Mouse (Mus musculus): ENCODE results near the gene Slco3a1. TPM values are rescaled to one million over a fixed set of nuclear protein-coding genes. Genes with fewer than 3 reads are reported as not detected.

Gene Slco3a1
- polyA plus RNA-seq, 1 experiment from 2014 or later = 19.8 TPM

DNA sequence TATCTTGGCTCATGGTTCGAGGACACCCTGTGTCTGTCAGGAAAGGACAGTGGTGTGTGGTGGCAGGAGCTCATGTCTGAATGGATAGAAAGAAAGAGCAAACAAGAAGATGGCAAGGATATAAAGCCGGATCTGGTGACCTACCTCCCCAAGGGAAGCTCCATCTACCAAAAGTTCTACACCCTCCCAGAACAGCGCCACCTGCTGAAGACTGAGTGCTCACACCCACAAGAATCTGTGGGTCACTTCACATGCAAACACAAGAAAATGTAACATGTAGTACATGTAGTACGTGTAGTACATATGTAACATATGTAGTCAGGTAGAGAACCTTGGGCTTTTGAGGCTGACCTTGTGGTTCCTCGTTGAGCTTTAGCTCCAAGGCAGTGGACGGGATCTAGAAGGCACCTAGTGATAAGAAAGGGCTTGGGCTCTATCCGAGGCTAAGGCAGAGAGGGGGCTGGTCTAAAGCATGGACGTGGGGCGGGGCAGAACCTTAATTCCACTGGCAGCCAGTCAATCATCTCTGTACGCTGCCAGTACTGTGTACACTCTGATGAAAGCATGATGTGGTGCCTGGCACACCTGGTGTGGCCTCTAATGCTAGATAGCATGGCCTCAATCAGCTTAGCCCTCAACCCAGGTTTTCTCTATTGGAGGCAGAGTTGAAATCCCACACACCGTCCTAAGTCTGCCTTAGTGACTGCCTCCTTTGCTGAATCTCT lies 186.2 kb downstream of the Slco3a1 start:
- H3K4me2 ChIP-seq (ENCODE audit: low read length) = no peak overlapping the region
- ATAC-seq (replicated peaks; ENCODE audit: low FRiP score, low read depth) (no peak), DNase-seq (ENCODE audit: low spot score) (no peak)
- no peak overlapping the region for H3K9ac ChIP-seq (ENCODE audit: low read depth, low read length)
- peaks cover 8% of the 10 kb centered on the region; the same call in 1 of the 2 replicates for H3K4me1 ChIP-seq (replicated peaks; ENCODE audit: insufficient read depth, low read length)
- no peak overlapping the region for H3K4me3 ChIP-seq (replicated peaks; ENCODE audit: low read depth, low read length)
- TF ChIP-seq CTCF (IDR thresholded peaks at IDR 0.05; ENCODE audit: low read depth) = peak; percentile 42
- 88% methylated on average over 11 of the region's 11 CpGs for WGBS
- H3K27me3 ChIP-seq (ENCODE audit: insufficient read depth, low read length) = no peaks in the 10 kb centered on the region
- H3K36me3 ChIP-seq (ENCODE audit: insufficient read depth, low read length) = no peaks in the 10 kb centered on the region
- no peaks in the 10 kb centered on the region for H3K9me3 ChIP-seq (replicated peaks; ENCODE audit: low read length)
- H3K27ac ChIP-seq = no peak overlapping the region

DNA sequence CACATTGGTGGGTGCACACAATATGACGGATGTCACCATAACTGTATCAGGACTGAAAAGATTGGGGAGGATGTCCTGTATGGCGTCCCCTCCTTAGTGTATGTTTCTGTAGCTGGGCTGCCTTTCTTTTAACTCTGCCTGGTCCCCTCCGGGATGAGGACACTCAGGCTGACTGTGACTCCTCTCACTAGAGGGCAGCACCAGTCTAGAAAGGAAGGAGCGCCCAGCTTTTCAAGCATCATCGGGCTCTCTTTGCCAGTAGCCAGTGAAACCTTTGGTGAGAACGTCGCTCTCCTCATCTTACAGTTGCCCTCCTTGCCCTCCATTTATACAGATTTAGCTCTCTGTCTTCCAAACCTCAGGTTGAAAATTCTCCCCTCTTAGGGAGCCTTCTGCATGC lies 187.2 kb downstream of the Slco3a1 start:
- no peaks in the 10 kb centered on the region for H3K36me3 ChIP-seq (ENCODE audit: insufficient read depth, low read length)
- no peaks in the 10 kb centered on the region for H3K9me3 ChIP-seq (replicated peaks; ENCODE audit: low read length)
- peak; percentile 75 for DNase-seq (ENCODE audit: low spot score)
- no peak overlapping the region for H3K4me3 ChIP-seq (replicated peaks; ENCODE audit: low read depth, low read length)
- no peak overlapping the region for H3K27ac ChIP-seq
- no peak overlapping the region for H3K4me2 ChIP-seq (ENCODE audit: low read length)
- ATAC-seq (replicated peaks; ENCODE audit: low FRiP score, low read depth) = no peak
- no peak overlapping the region for H3K9ac ChIP-seq (ENCODE audit: low read depth, low read length)
- peak; percentile 75 for TF ChIP-seq CTCF (IDR thresholded peaks at IDR 0.05; ENCODE audit: low read depth)
- peaks cover 8% of the 10 kb centered on the region; the same call in 1 of the 2 replicates for H3K4me1 ChIP-seq (replicated peaks; ENCODE audit: insufficient read depth, low read length)
- WGBS = 31% methylated on average over 7 of the region's 7 CpGs
- no peaks in the 10 kb centered on the region for H3K27me3 ChIP-seq (ENCODE audit: insufficient read depth, low read length)

DNA sequence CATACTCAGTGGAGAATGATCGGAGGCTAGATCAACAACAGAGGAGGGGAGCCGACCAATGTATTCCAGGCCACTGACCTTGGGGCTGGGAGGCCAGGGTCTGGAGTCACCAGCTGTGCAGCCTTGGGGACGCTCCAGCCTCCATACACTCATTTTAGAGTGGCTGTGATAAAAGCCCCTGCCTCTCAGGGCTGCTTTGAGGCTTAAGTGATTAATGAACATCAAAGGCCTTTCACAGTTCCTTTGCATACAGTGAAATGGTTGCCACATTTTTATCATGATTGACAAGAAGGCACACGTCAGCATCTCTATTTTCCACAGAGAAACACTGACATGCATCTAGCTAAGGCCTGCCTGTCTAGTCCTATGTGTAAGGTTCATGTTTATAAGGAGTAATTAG lies 189.0 kb downstream of the Slco3a1 start:
- no peaks in the 10 kb centered on the region for H3K27me3 ChIP-seq (ENCODE audit: insufficient read depth, low read length)
- 50% methylated on average over 4 of the region's 4 CpGs for WGBS
- H3K9ac ChIP-seq (ENCODE audit: low read depth, low read length) = no peak overlapping the region
- no peak overlapping the region for H3K27ac ChIP-seq
- no peak for TF ChIP-seq CTCF (IDR thresholded peaks at IDR 0.05; ENCODE audit: low read depth)
- H3K4me1 ChIP-seq (replicated peaks; ENCODE audit: insufficient read depth, low read length) = no peaks in the 10 kb centered on the region
- no peak for ATAC-seq (replicated peaks; ENCODE audit: low FRiP score, low read depth)
- H3K4me3 ChIP-seq (replicated peaks; ENCODE audit: low read depth, low read length) = no peak overlapping the region
- H3K36me3 ChIP-seq (ENCODE audit: insufficient read depth, low read length) = no peaks in the 10 kb centered on the region
- H3K9me3 ChIP-seq (replicated peaks; ENCODE audit: low read length) = no peaks in the 10 kb centered on the region
- DNase-seq (ENCODE audit: low spot score) = no peak
- H3K4me2 ChIP-seq (ENCODE audit: low read length) = no peak overlapping the region

DNA sequence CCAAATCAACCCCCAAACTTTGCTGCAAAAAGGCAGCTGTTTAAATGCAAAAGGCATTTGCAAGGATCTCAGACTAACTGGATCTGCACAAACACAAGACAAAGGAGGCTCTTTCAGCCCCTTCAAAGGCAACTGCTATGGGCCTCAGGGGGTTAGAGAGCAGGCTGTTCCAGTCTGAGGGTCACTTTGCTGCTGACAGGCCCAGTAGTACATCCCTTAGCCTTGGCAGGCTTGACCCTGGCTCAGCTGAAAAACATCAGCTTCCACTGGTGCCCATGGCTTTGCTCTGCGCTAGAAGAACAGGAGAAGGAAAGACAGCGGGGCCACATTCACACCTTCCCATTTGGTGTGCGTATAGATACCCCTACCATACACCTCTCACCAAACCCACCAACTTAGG lies 189.6 kb downstream of the Slco3a1 start:
- Histone ChIP-seq H3K4me2 (ENCODE audit: low read length) (no peak overlapping the region), H3K36me3 (ENCODE audit: insufficient read depth, low read length) (no peaks in the 10 kb centered on the region), H3K4me3 (replicated peaks; ENCODE audit: low read depth, low read length) (no peak overlapping the region), H3K27me3 (ENCODE audit: insufficient read depth, low read length) (no peaks in the 10 kb centered on the region), H3K9ac (ENCODE audit: low read depth, low read length) (no peak overlapping the region), H3K27ac (no peak overlapping the region), H3K4me1 (replicated peaks; ENCODE audit: insufficient read depth, low read length) (no peaks in the 10 kb centered on the region), H3K9me3 (replicated peaks; ENCODE audit: low read length) (no peaks in the 10 kb centered on the region)
- TF ChIP-seq CTCF (IDR thresholded peaks at IDR 0.05; ENCODE audit: low read depth) = no peak
- no peak for ATAC-seq (replicated peaks; ENCODE audit: low FRiP score, low read depth)
- DNase-seq (ENCODE audit: low spot score) = no peak
- 85% methylated on average over 3 of the region's 3 CpGs for WGBS

DNA sequence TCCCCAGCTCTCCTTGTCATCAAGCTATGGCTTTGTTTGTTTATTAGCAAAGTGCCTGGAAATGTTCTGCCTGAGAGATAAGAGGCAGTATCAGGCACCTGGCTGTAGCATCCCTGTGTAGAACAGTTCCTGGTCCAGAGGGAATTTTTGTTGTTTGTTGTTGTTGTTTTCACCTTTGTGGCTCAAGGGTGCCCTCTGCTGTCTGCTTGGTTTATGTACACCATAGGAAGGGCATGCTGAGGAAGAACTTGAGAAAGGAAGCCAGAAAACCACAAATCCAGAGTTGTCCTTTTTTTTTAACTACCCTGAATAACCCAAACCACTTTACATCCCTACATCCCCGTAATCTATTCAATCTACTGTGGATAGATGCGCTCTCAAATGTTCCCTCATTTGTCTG lies 191.1 kb downstream of the Slco3a1 start:
- DNase-seq (ENCODE audit: low spot score) = no peak
- WGBS = 85% methylated on average over 2 of the region's 2 CpGs
- no peak for ATAC-seq (replicated peaks; ENCODE audit: low FRiP score, low read depth)

DNA sequence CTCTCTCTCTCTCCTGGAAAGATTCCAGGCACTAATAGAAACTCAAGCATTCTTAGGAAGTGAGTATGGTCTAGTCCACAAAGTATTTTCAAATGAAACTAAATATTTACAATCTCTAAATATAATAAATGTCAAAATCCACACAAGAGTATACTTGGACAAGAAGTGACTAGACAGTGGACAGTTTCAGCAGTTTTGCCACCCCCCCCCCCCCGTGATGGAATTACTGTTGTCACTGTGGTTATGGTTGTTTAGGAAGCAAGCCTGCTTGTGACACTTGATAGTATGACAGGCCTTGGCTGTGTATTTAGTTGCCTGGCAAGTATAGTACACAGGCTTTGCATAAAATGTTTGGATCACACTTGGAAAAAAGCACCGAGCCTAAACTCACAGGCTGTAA lies 192.9 kb downstream of the Slco3a1 start:
- no peak for ATAC-seq (replicated peaks; ENCODE audit: low FRiP score, low read depth)
- DNase-seq (ENCODE audit: low spot score) = no peak
- H3K9me3 ChIP-seq (replicated peaks; ENCODE audit: low read length) = no peaks in the 10 kb centered on the region
- H3K4me1 ChIP-seq (replicated peaks; ENCODE audit: insufficient read depth, low read length) = no peaks in the 10 kb centered on the region
- H3K9ac ChIP-seq (ENCODE audit: low read depth, low read length) = no peak overlapping the region
- 63% methylated on average over 2 of the region's 2 CpGs for WGBS
- TF ChIP-seq CTCF (IDR thresholded peaks at IDR 0.05; ENCODE audit: low read depth) = no peak
- no peaks in the 10 kb centered on the region for H3K27me3 ChIP-seq (ENCODE audit: insufficient read depth, low read length)
- no peak overlapping the region for H3K4me3 ChIP-seq (replicated peaks; ENCODE audit: low read depth, low read length)
- no peak overlapping the region for H3K4me2 ChIP-seq (ENCODE audit: low read length)
- H3K27ac ChIP-seq = no peak overlapping the region
- H3K36me3 ChIP-seq (ENCODE audit: insufficient read depth, low read length) = no peaks in the 10 kb centered on the region

More for the DNA sequence above, 191.1 kb downstream of the Slco3a1 start:
- H3K36me3 ChIP-seq (ENCODE audit: insufficient read depth, low read length) = no peaks in the 10 kb centered on the region
- no peak overlapping the region for H3K9ac ChIP-seq (ENCODE audit: low read depth, low read length)
- no peak overlapping the region for H3K4me3 ChIP-seq (replicated peaks; ENCODE audit: low read depth, low read length)
- H3K9me3 ChIP-seq (replicated peaks; ENCODE audit: low read length) = no peaks in the 10 kb centered on the region
- H3K4me1 ChIP-seq (replicated peaks; ENCODE audit: insufficient read depth, low read length) = no peaks in the 10 kb centered on the region
- H3K27ac ChIP-seq = no peak overlapping the region
- H3K27me3 ChIP-seq (ENCODE audit: insufficient read depth, low read length) = no peaks in the 10 kb centered on the region
- H3K4me2 ChIP-seq (ENCODE audit: low read length) = no peak overlapping the region
- TF ChIP-seq CTCF (IDR thresholded peaks at IDR 0.05; ENCODE audit: low read depth) = peak; percentile 66

DNA sequence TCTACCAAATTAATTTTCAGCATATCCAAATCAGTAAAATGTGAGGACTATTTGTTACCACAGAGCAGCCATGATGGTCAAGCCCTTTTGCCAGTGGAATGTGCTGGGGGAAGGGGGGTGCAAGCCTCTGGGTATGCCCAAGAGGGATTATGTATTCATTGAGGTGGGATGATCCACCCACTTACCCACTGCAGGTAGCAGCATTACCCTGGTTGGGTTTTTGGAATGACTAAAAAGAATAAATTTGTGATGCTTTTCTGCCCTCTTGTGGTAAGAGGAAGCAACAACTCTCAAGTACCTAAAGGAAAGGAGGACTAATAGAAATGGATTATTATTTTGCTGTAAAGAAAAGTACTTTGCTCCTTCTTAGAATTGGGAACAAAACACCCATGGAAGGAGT lies 197.6 kb downstream of the Slco3a1 start:
- no peaks in the 10 kb centered on the region for H3K9me3 ChIP-seq (replicated peaks; ENCODE audit: low read length)
- peak; percentile 72 for TF ChIP-seq CTCF (IDR thresholded peaks at IDR 0.05; ENCODE audit: low read depth)
- H3K4me2 ChIP-seq (ENCODE audit: low read length) = no peak overlapping the region
- H3K4me1 ChIP-seq (replicated peaks; ENCODE audit: insufficient read depth, low read length) = no peaks in the 10 kb centered on the region
- no peak overlapping the region for H3K27ac ChIP-seq
- no peak overlapping the region for H3K4me3 ChIP-seq (replicated peaks; ENCODE audit: low read depth, low read length)
- peak; percentile 83 for DNase-seq (ENCODE audit: low spot score)
- H3K27me3 ChIP-seq (ENCODE audit: insufficient read depth, low read length) = no peaks in the 10 kb centered on the region
- no peak overlapping the region for H3K9ac ChIP-seq (ENCODE audit: low read depth, low read length)
- H3K36me3 ChIP-seq (ENCODE audit: insufficient read depth, low read length) = no peaks in the 10 kb centered on the region
- no peak for ATAC-seq (replicated peaks; ENCODE audit: low FRiP score, low read depth)

Measured in kidney, postnatal 0 days (tissue).